Mouse (Mus musculus): ENCODE measurements around the gene P2rx6. TPM values are rescaled to one million over a fixed set of nuclear protein-coding genes. Genes with fewer than 3 reads are reported as not detected.
"Not testable (repeated sequence)": the region's sequence is repeated elsewhere in the genome, so short reads cannot be mapped to it uniquely, and the experiment has no call there.

Gene P2rx6
- total RNA-seq (2022), result 1 to 10 TPM; 1.1 to 2.9 (median 2.0) TPM

DNA sequence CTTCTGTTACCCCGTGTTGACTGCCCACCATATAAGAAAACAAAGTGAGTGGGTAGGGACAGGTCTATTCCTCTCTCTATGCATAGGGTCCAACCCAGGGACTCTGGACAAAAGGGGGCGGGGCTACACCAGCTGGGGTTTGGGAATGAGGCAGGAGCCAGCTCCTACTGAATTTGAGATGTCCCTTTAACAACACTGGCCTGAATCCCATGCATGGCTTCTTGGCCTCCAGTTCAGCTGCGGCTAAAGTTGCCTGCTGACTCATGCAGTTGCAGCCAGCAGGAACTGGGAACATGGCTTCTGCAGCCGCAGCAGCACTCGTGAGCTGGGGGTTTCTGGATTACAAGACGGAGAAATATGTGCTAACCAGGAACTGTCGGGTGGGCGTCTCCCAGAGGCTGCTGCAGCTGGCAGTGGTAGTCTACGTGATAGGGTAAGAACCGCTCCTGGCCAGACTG lies at the start of gene P2rx6:
TSS of gene P2rx6 (plus strand) at position 135 of the 458 bp plus-strand sequence.
- peak; percentile 50 for DNase-seq (ENCODE audit: low spot score)

GRCm38 (mm10) chr16:17518910-17519309 lies 42.8 kb upstream of the P2rx6 start:
- no peak for DNase-seq (ENCODE audit: low spot score)

GRCm38 (mm10) chr16:17524156-17524555 lies 37.5 kb upstream of the P2rx6 start:
- no peak for DNase-seq (ENCODE audit: low spot score)

DNA sequence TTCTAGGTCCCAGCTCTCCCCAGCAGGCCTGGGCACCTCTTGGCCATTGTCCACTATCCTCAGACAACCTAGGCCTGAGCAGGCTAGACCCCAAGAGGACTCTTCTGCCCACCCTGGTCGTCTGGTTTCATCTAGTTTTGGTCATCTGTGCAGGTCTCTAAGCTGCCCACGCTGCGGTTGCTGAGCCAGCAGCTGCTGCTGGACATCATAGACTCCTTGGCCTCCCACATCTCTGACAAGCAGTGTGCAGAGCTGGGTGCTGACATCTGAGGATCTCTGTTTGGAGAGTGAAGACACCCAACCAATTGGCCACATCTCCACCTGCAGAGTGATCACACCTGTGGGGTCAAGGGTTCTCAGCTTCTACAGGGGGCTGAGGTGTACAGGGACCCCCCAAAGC lies 36.2 kb upstream of the P2rx6 start:
- no peak for DNase-seq (ENCODE audit: low spot score)

- DNase-seq (ENCODE audit: low spot score), result no peak
These were observed 35.5 kb upstream of the P2rx6 start for GRCm38 (mm10) chr16:17526223-17526622.

DNA sequence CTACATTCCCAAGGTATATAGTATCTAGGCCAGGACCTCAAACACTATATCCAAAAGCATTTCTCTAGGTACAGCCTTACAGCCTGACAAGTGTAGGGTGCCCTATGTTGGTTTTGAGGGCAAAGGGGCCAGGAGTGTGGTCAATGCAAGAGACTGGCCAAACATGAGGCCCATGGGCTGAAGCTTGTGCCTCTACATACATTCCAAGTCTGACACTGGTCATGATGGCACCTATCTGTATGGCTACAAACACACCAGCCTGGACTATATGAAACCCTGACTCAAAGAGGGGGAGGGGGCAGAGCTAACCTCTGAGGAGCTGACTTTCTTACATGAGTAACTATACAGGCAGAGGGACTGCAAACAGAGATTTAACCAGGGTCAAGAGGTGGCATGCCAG lies 34.1 kb upstream of the P2rx6 start:
- no peak for DNase-seq (ENCODE audit: low spot score)

- no peak for DNase-seq (ENCODE audit: low spot score)
These were observed 33.4 kb upstream of the P2rx6 start for GRCm38 (mm10) chr16:17528276-17528675.

DNA sequence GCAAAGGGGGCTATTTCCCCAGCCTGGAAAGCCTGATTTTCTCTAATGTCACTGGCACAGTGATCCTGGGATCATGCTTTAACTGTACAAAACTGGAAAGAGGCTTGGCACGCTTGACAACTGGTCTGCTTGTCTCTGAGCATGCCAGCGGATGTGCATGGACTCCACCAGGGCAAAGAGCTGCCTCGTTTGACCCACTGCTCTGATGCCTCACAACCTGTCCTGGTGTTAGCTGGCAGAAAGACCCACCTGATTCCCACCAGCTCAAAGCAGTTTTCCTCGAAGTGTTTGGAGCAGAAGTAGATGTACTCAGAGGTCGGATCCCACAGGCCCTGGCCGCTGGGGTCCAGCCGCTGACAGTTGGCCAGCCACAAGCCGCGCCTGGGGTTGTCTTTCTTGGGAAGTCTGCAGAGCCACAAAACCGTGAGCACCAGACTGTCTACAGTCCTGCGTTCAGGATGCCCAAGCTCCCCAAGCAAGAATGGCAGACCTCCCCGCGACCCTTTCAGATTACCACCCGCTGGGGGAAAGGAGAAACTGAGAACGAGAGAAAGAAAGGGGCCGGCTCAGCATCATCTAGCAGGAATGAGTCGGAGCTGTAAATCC lies 31.6 kb upstream of the P2rx6 start:
- no peak for DNase-seq (ENCODE audit: low spot score)

- peak; percentile 94 for DNase-seq (ENCODE audit: low spot score)
These were observed 30.9 kb upstream of the P2rx6 start, which contains the start of gene Thap7 for GRCm38 (mm10) chr16:17530640-17531288. Thap7 (minus strand) TSS chr16:17531136.

- DNase-seq (ENCODE audit: low spot score), result no peak
These were observed 29.4 kb upstream of the P2rx6 start for GRCm38 (mm10) chr16:17532271-17532670.

DNA sequence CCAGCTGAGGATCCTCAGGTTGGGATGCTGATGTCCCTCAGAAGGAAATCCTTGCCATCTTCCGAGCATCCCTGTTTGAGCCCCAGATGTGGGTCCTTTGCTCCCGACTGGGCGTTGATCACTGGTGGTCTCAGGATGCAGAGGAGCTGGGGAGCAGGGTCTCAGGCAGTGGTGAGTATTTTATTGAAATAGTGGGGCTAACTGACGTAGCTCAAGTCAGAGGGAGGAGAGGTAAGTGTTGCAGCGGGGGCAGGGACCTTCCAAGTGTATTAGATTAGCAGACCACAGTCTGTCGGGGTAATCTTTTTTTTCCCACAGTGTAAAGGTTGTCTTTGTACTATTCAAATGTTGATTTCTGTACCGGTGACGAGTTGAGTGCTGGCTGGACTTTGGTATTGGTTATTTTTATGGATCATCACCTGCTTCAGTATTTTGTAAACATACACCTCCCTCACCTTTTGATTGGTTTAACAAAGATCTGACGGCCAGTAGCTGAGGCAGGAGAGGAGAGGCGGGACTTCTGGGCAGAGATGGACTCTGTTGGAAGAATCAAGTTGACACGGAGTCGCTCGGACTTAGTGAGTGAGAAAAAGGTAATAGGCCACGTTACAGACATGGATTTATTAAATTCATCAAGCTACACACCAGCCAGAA lies 28.9 kb upstream of the P2rx6 start:
- DNase-seq (ENCODE audit: low spot score), result no peak

GRCm38 (mm10) chr16:17536584-17536983 lies 25.1 kb upstream of the P2rx6 start:
- no peak for DNase-seq (ENCODE audit: low spot score)

DNA sequence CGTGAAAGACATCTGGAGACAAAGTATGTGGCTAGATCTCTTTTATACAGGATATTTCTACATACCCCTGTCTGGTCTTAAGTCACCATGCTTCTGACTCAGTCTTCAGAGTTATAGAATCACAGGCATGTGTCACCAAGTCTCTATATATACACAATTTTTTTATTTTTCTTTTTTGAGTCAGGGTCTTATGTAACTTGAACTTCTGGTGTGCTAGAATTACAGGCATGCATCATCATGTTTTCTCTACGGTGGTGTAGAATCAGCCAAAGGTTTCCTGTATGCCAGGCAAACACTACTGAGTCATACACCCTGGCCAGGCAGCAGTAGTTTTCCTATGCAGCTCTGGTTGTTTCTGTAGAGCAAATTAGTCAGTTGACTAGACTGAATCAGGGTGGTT lies 19.1 kb upstream of the P2rx6 start:
- DNase-seq (ENCODE audit: low spot score), result no peak

GRCm38 (mm10) chr16:17552837-17553236 lies 8.8 kb upstream of the P2rx6 start:
- no peak for DNase-seq (ENCODE audit: low spot score)

DNA sequence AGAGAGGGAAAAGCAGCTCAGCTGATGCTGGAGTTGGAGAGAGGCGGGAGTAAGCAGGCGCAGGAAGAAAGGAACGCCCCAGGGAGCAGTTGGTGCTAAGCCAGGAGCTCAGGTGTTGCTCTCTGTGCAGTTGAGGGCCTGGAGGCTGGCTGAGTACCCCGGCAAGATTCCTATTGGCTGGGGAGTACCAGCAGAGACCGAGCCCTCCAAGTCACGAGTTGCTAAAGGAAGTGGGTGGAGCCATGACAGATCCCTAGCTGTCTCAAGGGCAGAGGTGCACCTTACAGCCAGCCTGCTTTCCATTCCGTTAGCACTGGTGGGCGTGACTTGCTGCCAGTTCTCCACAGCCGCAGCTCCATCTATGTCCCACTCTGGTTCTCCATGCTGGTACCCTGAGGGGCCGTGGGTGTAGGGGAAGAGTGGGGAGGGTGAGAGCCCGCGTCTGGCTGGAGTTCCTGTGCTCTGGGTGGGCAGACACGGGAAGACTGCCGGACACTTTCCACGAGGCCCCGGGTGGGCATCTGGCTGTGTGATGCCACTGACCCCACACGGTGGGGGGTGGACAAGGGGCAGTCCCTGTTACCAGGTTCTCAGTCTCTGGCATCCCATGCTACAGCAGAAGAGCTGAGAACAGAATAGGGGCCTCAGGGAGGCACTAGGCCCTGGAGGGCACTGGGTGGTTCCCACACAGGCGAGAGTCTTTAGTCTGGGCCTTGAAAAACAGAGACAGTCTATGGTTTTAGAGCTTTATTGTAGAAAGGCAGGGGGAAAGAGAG lies 7.6 kb upstream of the P2rx6 start:
- DNase-seq (ENCODE audit: low spot score), result no peak

- DNase-seq (ENCODE audit: low spot score), result not testable (repeated sequence)
These were observed 7.0 kb upstream of the P2rx6 start for GRCm38 (mm10) chr16:17554702-17555101.

DNA sequence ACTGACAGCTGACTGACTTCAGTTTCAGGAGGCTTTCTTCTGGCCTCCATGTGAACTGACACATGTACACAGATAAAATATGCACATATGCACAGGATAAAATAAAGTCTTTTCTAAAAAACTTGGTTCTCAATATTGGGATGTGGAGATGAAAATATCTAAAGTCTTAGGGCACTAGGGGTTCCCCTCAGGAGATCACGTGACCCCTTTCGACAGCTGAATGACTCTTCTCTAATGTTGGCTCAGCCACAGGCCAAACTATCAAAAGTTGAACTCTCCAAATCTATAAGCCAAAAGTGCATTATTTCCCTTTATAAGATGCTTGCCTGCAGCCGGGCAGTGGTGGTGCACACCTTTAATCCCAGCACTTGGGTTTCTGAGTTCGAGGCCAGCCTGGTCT lies 5.5 kb upstream of the P2rx6 start:
- DNase-seq (ENCODE audit: low spot score), result no peak

- no peak for DNase-seq (ENCODE audit: low spot score)
These were observed 4.8 kb upstream of the P2rx6 start for GRCm38 (mm10) chr16:17556907-17557306.

- DNase-seq (ENCODE audit: low spot score), result peak; percentile 69
These were observed 3.7 kb upstream of the P2rx6 start for GRCm38 (mm10) chr16:17557947-17558480.

- no peak for DNase-seq (ENCODE audit: low spot score)
These were observed 2.9 kb upstream of the P2rx6 start for GRCm38 (mm10) chr16:17558811-17559210.

DNA sequence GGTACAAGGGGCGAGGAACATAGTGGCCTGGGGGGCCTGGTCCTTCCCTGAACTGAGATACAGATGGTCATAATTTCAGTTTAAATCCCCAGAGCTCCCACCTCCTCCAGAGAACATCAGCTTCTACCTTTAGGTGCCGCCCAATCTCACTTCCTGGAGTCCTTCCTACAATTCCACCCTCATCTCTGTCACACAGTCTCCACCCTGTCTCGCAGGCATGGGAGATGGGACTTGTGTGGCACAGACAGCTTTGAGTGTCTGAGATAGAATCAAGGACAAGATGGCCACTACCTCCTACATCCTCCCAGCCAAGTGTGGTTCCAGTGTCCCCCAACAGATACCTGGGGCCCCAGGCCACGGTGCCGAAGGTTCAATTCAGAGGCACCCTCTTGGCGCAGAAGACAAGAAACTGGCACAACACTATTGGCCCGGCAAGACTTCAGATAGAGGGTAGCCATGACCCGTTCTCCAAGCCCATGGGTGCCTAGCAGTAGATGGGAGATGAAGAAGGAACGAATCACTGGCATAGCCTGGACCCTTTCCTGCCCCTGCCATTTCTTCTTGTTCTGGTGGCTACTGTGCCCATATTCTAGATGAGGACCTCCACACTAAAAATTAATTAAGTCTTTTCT lies 2.2 kb upstream of the P2rx6 start:
- no peak for DNase-seq (ENCODE audit: low spot score)
